Mouse (Mus musculus): Measurements from ENCODE around the gene Gpatch2. TPM values are rescaled to one million over a fixed set of nuclear protein-coding genes. Genes with fewer than 3 reads are reported as not detected.

Gpatch2 gene
- polyA plus RNA-seq, 1 experiment from 2014 or later = 30.4 TPM

- Histone ChIP-seq H3K9me3 (ENCODE audit: control insufficient read depth, low read length) (no peaks in the 10 kb centered on the region), H3K4me2 (ENCODE audit: low read depth) (no peak overlapping the region), H3K27me3 (ENCODE audit: control insufficient read depth, insufficient read depth, low read length) (no peaks in the 10 kb centered on the region), H3K4me3 (ENCODE audit: low read depth, low read length) (no peak overlapping the region), H3K36me3 (ENCODE audit: control insufficient read depth, insufficient read depth, low read length) (no peaks in the 10 kb centered on the region), H3K9ac (ENCODE audit: low read length) (no peak overlapping the region), H3K4me1 (ENCODE audit: control insufficient read depth, insufficient read depth, low read length) (peaks cover 15% of the 10 kb centered on the region), H3K27ac (ENCODE audit: low read depth, low read length) (no peak overlapping the region)
- ATAC-seq (ENCODE audit: insufficient read depth, low FRiP score, low TSS enrichment) (0 out of 2 replicates have a peak, but pooled peaks have one; percentile 24), DNase-seq (ENCODE audit: low spot score) (peak; percentile 25)
- 37% methylated on average over 9 of the region's 9 CpGs for WGBS
Observed at GRCm38 (mm10) chr1:187277324-187277723, 62.0 kb downstream of the Gpatch2 start.

- 37% methylated on average over 5 of the region's 5 CpGs for WGBS
- 0 out of 2 replicates have a peak overlapping the region, but pooled peaks have one; percentile 27 for H3K27ac ChIP-seq (ENCODE audit: low read depth, low read length)
- H3K36me3 ChIP-seq (ENCODE audit: control insufficient read depth, insufficient read depth, low read length) = no peaks in the 10 kb centered on the region
- H3K9me3 ChIP-seq (ENCODE audit: control insufficient read depth, low read length) = no peaks in the 10 kb centered on the region
- no peak overlapping the region for H3K4me3 ChIP-seq (ENCODE audit: low read depth, low read length)
- no peak overlapping the region for H3K4me2 ChIP-seq (ENCODE audit: low read depth)
- H3K4me1 ChIP-seq (ENCODE audit: control insufficient read depth, insufficient read depth, low read length) = peaks cover 15% of the 10 kb centered on the region
- DNase-seq (ENCODE audit: low spot score) (no peak), ATAC-seq (ENCODE audit: insufficient read depth, low FRiP score, low TSS enrichment) (no peak)
- H3K27me3 ChIP-seq (ENCODE audit: control insufficient read depth, insufficient read depth, low read length) = no peaks in the 10 kb centered on the region
- H3K9ac ChIP-seq (ENCODE audit: low read length) = no peak overlapping the region
Observed at GRCm38 (mm10) chr1:187278472-187278871, 63.2 kb downstream of the Gpatch2 start.

- no peaks in the 10 kb centered on the region for H3K27me3 ChIP-seq (ENCODE audit: control insufficient read depth, insufficient read depth, low read length)
- H3K27ac ChIP-seq (ENCODE audit: low read depth, low read length) = no peak overlapping the region
- no peak for DNase-seq (ENCODE audit: low spot score)
- no peak overlapping the region for H3K4me3 ChIP-seq (ENCODE audit: low read depth, low read length)
- no peak overlapping the region for H3K9ac ChIP-seq (ENCODE audit: low read length)
- H3K4me1 ChIP-seq (ENCODE audit: control insufficient read depth, insufficient read depth, low read length) = peaks cover 15% of the 10 kb centered on the region
- no peak overlapping the region for H3K4me2 ChIP-seq (ENCODE audit: low read depth)
- no peaks in the 10 kb centered on the region for H3K36me3 ChIP-seq (ENCODE audit: control insufficient read depth, insufficient read depth, low read length)
- 65% methylated on average over 4 of the region's 4 CpGs for WGBS
- H3K9me3 ChIP-seq (ENCODE audit: control insufficient read depth, low read length) = no peaks in the 10 kb centered on the region
- ATAC-seq (ENCODE audit: insufficient read depth, low FRiP score, low TSS enrichment) = no peak
Observed at GRCm38 (mm10) chr1:187279776-187280175, 64.5 kb downstream of the Gpatch2 start.

GRCm38 (mm10) chr1:187282321-187282720 lies 67.0 kb downstream of the Gpatch2 start:
- Histone ChIP-seq H3K4me3 (ENCODE audit: low read depth, low read length) (no peak overlapping the region), H3K9ac (ENCODE audit: low read length) (no peak overlapping the region), H3K4me2 (ENCODE audit: low read depth) (no peak overlapping the region), H3K27me3 (ENCODE audit: control insufficient read depth, insufficient read depth, low read length) (no peaks in the 10 kb centered on the region), H3K36me3 (ENCODE audit: control insufficient read depth, insufficient read depth, low read length) (no peaks in the 10 kb centered on the region), H3K9me3 (ENCODE audit: control insufficient read depth, low read length) (no peaks in the 10 kb centered on the region), H3K27ac (ENCODE audit: low read depth, low read length) (no peak overlapping the region), H3K4me1 (ENCODE audit: control insufficient read depth, insufficient read depth, low read length) (peaks cover 15% of the 10 kb centered on the region)
- no peak for ATAC-seq (ENCODE audit: insufficient read depth, low FRiP score, low TSS enrichment)
- DNase-seq (ENCODE audit: low spot score) = no peak
- 68% methylated on average over 3 of the region's 3 CpGs for WGBS

- WGBS = 86% methylated on average over 6 of the region's 6 CpGs
- Histone ChIP-seq H3K27me3 (ENCODE audit: control insufficient read depth, insufficient read depth, low read length) (no peaks in the 10 kb centered on the region), H3K9ac (ENCODE audit: low read length) (no peak overlapping the region), H3K27ac (ENCODE audit: low read depth, low read length) (no peak overlapping the region), H3K4me1 (ENCODE audit: control insufficient read depth, insufficient read depth, low read length) (peaks cover 15% of the 10 kb centered on the region), H3K4me3 (ENCODE audit: low read depth, low read length) (no peak overlapping the region), H3K9me3 (ENCODE audit: control insufficient read depth, low read length) (no peaks in the 10 kb centered on the region), H3K4me2 (ENCODE audit: low read depth) (no peak overlapping the region), H3K36me3 (ENCODE audit: control insufficient read depth, insufficient read depth, low read length) (no peaks in the 10 kb centered on the region)
- DNase-seq (ENCODE audit: low spot score) (no peak), ATAC-seq (ENCODE audit: insufficient read depth, low FRiP score, low TSS enrichment) (no peak)
Observed at GRCm38 (mm10) chr1:187282804-187283203, 67.5 kb downstream of the Gpatch2 start.

- Histone ChIP-seq H3K9me3 (ENCODE audit: control insufficient read depth, low read length) (no peaks in the 10 kb centered on the region), H3K4me1 (ENCODE audit: control insufficient read depth, insufficient read depth, low read length) (no peaks in the 10 kb centered on the region), H3K4me2 (ENCODE audit: low read depth) (no peak overlapping the region), H3K9ac (ENCODE audit: low read length) (no peak overlapping the region), H3K36me3 (ENCODE audit: control insufficient read depth, insufficient read depth, low read length) (no peaks in the 10 kb centered on the region), H3K27ac (ENCODE audit: low read depth, low read length) (no peak overlapping the region), H3K27me3 (ENCODE audit: control insufficient read depth, insufficient read depth, low read length) (no peaks in the 10 kb centered on the region), H3K4me3 (ENCODE audit: low read depth, low read length) (no peak overlapping the region)
- DNase-seq (ENCODE audit: low spot score) (no peak), ATAC-seq (ENCODE audit: insufficient read depth, low FRiP score, low TSS enrichment) (no peak)
- 67% methylated on average over 8 of the region's 8 CpGs for WGBS
Observed at GRCm38 (mm10) chr1:187285735-187286134, 70.4 kb downstream of the Gpatch2 start.

GRCm38 (mm10) chr1:187286411-187286810 lies 71.1 kb downstream of the Gpatch2 start:
- no peak overlapping the region for H3K4me2 ChIP-seq (ENCODE audit: low read depth)
- H3K27me3 ChIP-seq (ENCODE audit: control insufficient read depth, insufficient read depth, low read length) = no peaks in the 10 kb centered on the region
- ATAC-seq (ENCODE audit: insufficient read depth, low FRiP score, low TSS enrichment) (no peak), DNase-seq (ENCODE audit: low spot score) (no peak)
- 91% methylated on average over 4 of the region's 4 CpGs for WGBS
- no peak overlapping the region for H3K9ac ChIP-seq (ENCODE audit: low read length)
- no peaks in the 10 kb centered on the region for H3K36me3 ChIP-seq (ENCODE audit: control insufficient read depth, insufficient read depth, low read length)
- H3K4me1 ChIP-seq (ENCODE audit: control insufficient read depth, insufficient read depth, low read length) = no peaks in the 10 kb centered on the region
- H3K27ac ChIP-seq (ENCODE audit: low read depth, low read length) = no peak overlapping the region
- H3K9me3 ChIP-seq (ENCODE audit: control insufficient read depth, low read length) = no peaks in the 10 kb centered on the region
- no peak overlapping the region for H3K4me3 ChIP-seq (ENCODE audit: low read depth, low read length)

GRCm38 (mm10) chr1:187286924-187287323 lies 71.6 kb downstream of the Gpatch2 start:
- Histone ChIP-seq H3K4me1 (ENCODE audit: control insufficient read depth, insufficient read depth, low read length) (no peaks in the 10 kb centered on the region), H3K27me3 (ENCODE audit: control insufficient read depth, insufficient read depth, low read length) (no peaks in the 10 kb centered on the region), H3K4me2 (ENCODE audit: low read depth) (no peak overlapping the region), H3K4me3 (ENCODE audit: low read depth, low read length) (no peak overlapping the region), H3K36me3 (ENCODE audit: control insufficient read depth, insufficient read depth, low read length) (no peaks in the 10 kb centered on the region), H3K27ac (ENCODE audit: low read depth, low read length) (no peak overlapping the region), H3K9me3 (ENCODE audit: control insufficient read depth, low read length) (no peaks in the 10 kb centered on the region), H3K9ac (ENCODE audit: low read length) (no peak overlapping the region)
- DNase-seq (ENCODE audit: low spot score) = no peak
- WGBS = 54% methylated on average over 3 of the region's 3 CpGs
- ATAC-seq (ENCODE audit: insufficient read depth, low FRiP score, low TSS enrichment) = peak; percentile 23; the same call in 1 of the 2 replicates

- Histone ChIP-seq H3K36me3 (ENCODE audit: control insufficient read depth, insufficient read depth, low read length) (no peaks in the 10 kb centered on the region), H3K9ac (ENCODE audit: low read length) (no peak overlapping the region), H3K27ac (ENCODE audit: low read depth, low read length) (no peak overlapping the region), H3K4me3 (ENCODE audit: low read depth, low read length) (no peak overlapping the region), H3K4me1 (ENCODE audit: control insufficient read depth, insufficient read depth, low read length) (no peaks in the 10 kb centered on the region), H3K9me3 (ENCODE audit: control insufficient read depth, low read length) (no peaks in the 10 kb centered on the region), H3K27me3 (ENCODE audit: control insufficient read depth, insufficient read depth, low read length) (no peaks in the 10 kb centered on the region), H3K4me2 (ENCODE audit: low read depth) (no peak overlapping the region)
- DNase-seq (ENCODE audit: low spot score) (no peak), ATAC-seq (ENCODE audit: insufficient read depth, low FRiP score, low TSS enrichment) (no peak)
- 91% methylated on average over 7 of the region's 7 CpGs for WGBS
Observed at GRCm38 (mm10) chr1:187290186-187290585, 74.9 kb downstream of the Gpatch2 start.

All from neural tube, embryonic 11.5 days (tissue).